Mouse (Mus musculus): ENCODE measurements around the gene Rab3a.

The Rab3a gene

DNA sequence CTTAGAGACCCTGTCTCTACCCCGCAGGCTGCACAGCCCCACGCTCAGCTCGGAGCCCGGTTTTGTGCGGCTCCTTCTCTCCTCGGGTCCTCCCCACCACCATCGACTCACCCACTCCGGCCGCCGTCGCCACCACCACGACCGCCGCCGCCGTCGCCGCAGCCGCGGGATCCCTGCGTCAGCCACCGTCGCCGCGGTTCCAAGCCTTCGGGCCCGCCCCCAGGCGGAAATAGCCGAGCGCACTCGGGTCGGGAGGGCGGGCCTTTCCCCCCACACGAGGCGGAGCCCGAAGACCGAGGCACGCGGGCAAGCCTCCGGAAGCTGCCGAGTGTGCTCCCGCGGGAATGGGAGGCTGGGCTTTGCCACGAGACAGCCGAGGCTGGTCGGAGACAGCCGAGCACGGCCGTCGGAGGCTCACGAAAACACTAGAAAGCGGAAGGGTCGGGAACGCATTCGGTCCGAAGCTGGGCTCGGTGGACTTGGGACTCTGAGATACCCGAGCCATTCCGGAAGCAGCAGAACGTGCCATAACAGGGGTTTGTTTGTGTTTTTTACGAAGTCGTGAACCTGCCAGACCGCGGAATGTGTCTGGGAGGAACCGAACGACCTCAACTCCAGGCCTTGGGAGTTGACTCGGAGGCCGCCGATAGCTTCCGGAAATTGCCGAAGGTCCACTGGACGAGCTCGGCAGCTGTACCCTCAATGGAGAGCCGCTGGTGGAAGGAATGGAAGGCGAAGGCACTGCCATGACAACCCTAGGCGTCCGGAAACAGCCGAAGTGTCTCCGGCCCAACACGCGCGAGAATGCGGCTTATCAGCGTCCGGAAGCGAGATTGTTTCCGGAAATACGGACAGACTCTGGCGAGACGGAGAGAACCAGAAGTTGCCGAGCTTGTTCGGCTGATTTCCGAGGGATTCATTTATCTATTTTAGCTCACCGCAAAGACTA, 22.3 kb downstream of the Rab3a start, which contains the start of gene Pik3r2:
Gene Pik3r2, minus strand, starts transcription at position 218 of the 949 bp plus-strand sequence.
- DNase-seq, result peak; percentile 98 to 99

DNA sequence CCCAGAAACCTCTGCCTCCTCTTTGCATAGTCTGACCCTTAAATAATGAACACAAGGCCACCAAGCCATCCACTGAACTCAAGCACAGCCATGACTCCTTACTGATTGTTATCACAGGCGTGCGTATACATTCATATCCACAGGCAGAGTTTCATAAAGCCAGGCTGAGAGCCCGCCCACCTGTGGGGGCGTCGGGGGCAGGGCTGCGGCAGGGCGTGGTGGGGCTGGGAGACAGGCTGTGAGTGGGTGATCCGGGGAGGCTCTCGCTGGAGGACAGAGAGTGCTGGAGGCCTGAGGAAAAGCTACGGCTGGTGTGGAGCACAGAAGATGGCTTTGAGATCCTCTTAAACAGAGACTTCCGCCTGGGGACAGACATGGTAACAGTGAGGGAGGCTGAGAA, 25.6 kb downstream of the Rab3a start:
- no peak for DNase-seq

DNA sequence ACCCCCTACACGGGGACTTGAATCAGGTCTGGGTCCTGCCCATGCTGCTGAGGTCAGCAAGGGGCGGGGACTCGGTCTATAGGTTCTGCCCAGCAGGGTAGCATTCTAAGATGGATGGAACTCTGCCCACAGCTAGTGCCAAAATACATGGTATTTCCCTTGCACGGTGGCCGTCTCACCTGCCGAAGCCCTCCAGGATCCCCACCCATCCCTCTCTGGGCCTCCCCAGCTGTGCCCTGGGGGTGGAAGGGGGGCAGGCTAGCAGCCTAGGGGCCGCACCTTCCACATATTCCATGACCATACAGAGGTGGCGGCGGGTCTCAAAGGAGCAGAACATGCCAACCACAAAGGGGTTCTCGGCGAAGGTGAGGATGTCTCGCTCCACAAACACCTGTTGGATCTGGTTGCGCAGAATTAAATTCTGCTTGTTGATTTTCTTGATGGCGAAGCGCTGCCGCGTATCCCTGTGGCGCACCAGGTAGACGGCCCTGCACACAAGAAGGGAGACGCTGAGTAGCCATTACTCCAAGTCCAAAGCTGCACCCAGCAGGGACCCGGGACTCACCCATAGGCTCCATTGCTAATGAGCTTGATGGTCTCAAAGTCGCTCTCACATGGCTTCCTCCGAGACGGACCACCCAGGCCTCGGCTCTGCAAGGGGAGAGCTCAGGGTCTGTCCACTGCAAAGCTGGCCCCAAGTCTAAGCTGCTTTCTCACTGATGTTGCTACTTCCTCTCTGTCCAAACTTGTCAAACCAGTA, 32.0 kb downstream of the Rab3a start:
- DNase-seq, result no peak

DNA sequence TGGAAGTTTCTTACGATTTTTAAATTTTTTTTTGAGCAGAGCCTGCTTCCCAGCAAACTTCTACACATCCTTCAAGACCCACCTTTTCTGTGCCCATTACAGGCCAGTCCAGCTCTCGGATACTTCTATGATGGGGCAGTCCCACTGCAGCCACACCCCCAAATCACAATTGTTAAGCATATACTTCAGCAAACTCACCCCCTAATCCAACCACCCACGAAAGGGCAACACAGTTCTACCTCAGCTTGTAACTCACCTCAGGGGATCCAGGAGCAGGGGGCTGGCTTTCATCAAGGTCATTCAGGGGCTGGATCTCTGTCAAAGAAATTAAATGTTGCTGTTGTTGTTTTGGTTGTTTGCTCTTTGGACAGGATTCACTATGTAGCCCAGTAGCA, 32.6 kb downstream of the Rab3a start:
- no peak for DNase-seq

DNA sequence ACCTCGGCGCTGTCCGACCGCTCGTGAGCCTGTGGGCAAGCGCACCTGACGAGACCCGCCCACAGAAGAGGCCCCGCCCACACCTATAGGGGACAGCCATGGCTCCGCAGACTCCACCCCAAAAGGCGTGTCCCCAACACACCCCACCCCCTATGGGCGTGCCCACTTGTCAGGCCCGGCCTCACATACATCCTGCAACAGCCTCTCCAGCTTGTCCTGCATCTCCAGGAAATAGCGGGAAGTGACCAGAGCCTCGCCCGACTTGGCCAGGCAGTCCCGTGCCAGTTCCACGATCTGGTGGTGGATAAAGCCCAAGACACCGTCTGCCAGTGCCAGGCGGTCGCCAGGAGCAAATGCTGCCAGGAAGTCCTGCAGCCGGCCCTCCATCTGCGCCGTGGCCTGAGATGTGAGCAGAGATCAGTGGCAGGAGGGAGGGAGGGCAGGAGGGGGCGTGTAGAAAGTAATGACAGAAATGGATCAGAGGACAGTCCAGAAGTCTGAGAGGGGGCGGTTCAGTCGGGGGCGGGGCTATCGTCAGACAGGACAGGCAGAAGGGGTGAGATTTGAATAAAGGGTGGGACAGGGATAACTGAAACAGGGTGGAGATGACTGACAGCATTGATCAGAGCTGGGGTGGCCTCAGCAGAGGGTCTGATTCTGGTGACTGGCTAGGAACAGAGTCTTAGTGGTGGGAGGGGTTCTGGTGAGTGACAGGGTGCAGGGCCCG, 33.6 kb downstream of the Rab3a start:
- DNase-seq, result peak in 1 of 2 experiments; percentile 22

DNA sequence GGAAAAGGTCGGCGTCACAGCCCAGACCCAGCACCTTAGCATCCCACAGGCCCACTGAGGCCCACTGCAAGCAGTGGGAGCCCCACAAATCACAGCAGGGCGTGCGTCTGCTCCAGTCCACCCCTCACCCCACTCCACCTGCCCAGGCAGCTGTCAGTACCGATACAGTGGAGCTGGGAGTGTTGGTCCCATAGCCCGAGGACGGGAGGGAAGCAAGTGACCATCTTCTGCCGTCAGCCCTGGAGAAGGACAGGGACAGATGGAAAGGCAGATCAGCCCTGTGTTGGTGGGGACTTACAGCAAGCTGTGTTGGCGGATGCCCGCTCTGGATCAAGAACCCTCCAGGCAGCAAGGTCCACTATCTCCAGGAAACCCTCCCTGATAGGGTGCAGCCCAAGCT, 34.6 kb downstream of the Rab3a start:
- no peak for DNase-seq

DNA sequence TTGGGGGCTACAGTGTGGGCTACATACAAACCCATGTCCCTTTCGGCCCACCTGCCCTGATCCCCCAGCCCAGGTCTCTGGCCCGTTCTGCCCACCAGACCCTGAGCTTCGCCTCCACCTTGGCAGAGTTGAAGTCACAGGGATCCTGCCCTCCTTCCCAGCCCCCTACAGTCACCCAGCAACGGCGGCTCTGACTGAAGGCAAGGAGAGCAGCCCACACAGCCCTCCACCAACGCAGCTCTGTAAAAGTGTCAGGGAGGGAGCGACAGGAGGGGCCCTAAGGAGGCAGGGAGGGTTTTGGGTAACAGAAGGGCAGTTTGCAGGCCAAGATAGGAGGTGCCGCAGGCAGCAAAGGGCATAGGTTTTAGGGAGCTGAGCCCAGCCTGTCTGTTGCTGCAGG, 36.4 kb downstream of the Rab3a start:
- no peak for DNase-seq

DNA sequence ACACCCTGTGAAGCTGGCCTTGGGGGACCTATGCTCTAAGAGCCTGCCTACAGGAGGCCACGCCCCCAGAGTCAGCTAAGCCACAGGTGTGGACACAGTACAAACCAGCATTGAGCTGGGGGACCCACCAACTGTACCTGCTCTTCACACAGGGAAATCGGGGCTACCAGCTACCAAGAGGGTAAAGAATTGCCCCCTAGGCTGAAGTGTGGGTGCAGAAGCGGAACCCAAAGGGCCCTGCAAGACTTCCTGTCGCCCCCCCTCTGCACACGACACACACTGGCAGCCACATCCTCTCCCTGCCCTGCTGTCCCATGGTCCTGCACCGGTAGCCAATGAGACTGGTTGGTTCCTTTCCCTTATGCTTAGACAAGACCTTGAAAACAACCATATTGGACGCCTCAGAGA, 36.8 kb downstream of the Rab3a start:
- peak; percentile 78 to 80 for DNase-seq

DNA sequence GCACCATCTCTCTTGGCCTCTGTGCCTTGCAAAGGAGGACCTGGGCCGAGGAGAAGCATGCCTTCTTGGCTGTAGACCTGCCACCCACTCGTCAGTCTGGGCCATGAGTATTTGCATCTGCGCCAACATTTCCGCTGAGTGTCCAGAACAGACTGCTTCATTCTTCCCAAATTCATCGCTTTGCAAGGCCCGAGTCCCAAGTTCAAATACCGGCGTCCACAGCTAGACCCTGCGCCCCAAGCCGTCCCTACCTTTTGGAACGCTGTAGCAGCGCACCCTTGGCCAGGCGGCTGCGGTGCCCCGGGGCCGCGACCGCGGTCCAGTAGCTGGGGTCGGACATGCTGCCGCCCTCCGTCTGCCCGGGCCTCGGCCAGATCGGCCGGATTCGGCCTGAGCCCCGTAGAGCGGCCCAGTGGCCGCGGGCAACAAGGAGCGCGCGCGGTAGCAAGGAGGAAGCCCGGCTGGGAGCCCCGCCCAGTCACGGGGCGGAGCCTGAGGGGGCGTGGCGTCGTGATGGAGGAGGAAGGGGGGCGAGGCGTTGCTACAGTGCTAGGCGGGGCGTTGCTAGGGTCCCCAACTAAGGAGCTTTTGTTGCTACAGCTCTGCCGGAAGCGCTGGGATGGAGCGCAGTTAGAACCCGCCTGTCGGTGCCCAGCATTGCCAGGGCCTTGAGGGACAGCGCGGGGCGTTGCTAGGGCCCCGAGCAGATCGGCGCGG, 37.7 kb downstream of the Rab3a start:
- peak; percentile 100 for DNase-seq

DNA sequence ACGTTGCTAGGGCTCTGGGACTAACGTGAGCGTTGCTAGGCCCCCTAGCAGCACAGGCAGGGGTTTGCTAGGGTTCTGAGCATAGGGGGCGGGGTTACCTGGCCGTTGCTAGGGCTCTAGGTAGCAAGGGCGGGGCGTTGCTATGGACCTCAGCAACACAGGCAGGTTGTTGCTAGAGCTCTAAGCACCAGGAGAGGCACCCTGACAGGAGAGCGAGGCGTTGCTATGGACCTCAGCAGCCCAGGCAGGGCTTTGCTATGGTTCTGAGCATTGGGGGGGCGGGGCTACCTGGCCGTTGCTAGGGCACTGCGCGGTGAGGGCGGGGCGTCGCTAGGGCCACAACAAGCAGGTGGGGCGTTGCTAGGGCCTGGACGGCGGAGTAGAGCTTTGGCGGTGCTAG, 38.2 kb downstream of the Rab3a start:
- DNase-seq, result peak; percentile 95 to 97

DNA sequence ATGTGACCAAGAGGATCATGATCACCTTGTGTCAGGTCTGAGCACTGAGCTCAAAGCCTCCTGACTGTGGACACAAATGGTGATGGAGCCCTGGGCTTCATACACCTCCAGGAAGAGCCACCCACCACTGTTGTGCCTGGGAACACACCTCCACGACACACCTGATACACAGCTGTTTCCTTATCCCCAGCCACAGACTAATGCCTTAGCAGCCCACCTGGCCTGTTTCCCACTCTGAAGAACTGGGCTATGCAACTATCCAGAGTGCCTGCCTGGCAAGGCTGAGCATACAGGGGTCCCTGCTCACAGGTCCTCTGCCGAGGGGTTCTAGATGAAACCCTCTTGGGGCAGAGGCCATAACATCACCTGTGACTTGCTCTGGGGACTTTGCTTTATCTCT, 39.7 kb downstream of the Rab3a start:
- DNase-seq, result no peak

DNA sequence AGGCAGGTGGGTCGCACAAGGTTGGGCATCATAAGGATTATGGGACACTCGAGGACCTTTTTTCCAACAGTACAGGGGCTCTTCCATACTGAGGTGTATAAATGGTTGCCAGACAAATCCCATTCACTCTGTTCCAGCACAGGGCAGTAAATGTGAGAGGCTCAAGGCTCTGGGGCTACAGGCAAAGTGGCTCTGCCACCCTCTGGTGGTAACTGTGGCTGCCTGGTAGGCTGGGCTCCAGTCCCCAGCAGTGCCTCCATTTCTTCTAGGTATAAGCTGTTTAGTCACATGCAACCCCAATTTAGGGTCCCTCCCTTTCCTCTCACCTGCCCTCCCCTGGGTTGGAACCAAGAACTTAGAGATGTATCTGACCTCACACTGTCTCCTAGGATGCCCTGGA, 40.9 kb downstream of the Rab3a start:
- no peak for DNase-seq

DNA sequence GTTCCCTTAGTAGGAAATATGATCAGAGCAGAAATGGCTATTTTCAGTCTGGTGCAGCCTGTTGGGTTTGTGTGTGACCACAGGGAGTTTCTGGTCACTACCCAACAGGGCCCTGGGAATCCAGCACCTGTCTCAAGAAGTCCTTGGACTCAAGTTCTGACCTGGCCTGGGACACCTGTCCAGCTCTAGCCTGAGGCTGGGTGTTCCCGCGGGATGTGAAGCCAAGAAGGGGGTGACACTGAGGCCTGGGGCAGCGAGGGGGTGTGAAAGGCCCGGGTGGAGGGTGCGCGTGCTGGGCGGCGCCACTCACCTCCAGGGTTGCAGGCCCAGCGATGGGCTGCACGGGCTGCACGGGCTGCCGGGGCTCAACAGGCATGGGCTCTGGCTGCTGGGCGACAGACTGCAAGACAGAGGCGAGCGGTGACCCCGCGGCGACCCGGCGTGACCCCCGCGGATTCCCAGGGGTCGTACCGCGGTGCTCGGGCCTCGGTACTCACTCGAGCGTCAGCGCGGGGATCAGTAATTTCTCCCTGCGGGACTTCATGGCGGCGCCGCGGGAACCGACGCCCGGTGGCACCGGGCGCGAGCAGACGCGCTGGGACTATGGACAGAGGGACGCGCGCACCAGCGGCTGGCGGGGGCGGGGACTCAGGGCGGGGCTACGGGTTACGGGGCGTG, 42.1 kb downstream of the Rab3a start:
- no peak for DNase-seq

DNA sequence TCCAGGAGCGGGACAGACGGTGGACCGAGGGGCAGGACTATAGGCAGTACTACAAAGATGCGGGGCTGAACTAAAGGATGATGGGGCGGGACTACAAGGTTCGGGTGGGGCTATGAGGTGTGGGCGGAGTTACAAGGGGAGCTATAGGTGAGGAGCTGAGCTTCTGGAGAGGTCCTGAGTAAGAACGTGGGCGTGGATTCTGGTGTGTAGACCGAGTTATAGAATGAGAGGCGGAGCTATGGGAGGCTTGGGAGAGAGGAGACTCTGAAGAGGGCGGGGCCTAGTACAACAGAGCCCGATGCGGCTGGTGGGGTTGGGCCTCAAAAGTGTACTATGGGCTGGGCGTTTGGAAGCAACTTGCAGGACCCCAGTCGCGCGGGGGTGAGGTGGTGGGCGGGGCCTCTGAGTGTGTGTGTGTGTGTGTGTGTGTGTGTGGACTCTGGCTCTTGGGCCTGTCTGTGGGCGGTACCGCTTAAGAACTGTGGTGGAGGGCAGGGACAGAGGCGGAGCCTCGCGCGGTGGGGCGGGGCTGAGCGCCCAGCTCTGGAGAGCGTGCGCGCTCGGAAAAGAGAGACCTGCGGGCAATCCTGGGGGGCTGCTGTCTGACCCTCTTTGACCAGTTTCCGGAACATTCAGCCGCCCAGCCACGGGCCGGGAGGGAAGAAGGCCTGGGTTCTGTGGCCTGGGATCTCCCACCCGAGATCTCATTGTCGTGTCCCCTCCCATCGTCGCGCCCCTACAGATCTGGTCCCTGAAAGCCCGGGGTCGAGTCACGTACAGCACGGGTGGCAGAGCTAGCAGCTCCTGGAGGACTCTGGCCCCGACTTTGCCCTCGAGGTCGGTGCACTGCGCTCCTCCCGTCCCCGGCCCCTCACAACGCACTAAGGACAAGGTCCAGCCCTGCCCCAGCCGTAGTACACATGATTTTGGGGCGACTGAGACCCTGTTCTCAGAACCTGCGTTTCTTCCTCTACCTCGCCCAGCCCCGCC, 42.9 kb downstream of the Rab3a start:
- DNase-seq, result peak; percentile 85 to 86

DNA sequence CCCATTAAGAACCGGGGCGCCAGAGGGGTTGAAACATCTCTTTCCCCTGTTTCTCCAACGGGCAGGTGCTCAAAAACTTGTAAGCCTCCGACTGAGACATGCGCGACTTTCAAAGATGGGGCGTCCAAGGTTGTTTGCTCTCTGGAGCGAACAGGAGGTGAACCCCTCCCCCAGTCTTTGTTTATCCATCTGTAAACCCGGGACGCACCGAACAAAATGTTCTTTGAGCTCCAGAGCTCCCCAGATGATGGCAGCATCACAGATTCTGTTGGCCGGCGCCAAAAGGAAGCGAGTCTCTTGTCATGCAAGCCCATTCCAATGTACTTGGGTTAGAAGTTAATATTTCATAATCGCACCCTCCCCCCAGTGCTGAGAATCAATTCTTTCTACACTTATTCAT, 43.8 kb downstream of the Rab3a start:
- DNase-seq, result no peak

DNA sequence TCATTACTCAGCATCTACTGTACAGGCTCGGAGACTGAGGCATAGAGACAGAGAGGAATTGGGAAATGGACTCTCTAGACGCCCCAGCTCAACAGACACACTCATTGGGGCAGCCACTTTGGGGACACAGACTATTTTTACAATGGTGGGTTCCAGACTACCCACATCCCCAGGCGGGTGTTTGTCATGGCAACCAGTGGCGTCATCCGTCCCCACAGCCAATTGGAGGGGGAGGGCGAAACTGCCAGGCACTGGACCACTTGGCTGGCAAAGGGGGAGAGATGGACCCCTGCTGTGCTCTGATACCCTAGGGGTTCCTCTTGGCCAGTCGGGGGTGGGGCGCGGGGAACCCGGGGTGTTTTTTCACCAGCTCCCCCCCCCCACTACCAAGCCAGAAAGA, 46.2 kb downstream of the Rab3a start:
- DNase-seq, result peak; percentile 49 to 53

DNA sequence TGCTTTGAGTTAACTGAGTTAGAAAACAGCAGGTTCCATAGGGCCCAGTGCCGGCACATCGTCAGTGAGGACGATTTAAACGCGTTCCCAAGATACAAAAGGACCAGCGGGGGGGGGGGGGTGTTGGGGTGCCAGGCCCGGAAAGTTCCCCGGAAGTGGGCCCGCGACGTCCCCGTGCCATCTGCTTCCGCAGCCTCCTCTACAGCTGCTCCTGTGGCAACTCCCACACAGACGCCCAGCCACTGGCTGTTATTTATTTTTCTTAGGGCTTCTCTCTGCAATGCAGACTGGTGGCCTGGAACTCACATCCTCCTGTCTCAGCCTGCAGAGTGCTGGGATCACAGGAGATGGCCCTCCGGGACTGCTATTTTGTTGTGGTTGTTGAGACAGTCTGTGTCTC, 46.7 kb downstream of the Rab3a start:
- DNase-seq, result peak; percentile 43 to 46

DNA sequence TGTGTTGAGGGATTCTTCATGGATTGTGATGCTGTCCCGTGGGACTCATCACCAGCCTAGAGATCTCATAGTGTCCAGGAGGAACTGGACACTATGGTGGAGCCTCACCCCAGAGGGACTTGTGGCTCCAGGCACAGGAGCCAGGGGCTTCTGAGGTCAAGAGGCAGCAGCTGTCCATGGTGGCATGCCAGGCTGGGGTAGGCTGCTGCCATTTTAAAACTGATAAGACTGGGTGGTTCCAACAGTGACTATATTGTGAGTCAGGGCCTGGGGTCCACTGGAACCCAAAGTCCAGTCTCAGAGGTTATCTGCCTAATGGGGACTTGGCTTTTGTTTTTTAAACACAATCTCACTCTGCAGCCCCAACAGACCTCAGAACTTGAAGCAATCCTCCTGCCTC, 47.4 kb downstream of the Rab3a start:
- DNase-seq, result no peak

DNA sequence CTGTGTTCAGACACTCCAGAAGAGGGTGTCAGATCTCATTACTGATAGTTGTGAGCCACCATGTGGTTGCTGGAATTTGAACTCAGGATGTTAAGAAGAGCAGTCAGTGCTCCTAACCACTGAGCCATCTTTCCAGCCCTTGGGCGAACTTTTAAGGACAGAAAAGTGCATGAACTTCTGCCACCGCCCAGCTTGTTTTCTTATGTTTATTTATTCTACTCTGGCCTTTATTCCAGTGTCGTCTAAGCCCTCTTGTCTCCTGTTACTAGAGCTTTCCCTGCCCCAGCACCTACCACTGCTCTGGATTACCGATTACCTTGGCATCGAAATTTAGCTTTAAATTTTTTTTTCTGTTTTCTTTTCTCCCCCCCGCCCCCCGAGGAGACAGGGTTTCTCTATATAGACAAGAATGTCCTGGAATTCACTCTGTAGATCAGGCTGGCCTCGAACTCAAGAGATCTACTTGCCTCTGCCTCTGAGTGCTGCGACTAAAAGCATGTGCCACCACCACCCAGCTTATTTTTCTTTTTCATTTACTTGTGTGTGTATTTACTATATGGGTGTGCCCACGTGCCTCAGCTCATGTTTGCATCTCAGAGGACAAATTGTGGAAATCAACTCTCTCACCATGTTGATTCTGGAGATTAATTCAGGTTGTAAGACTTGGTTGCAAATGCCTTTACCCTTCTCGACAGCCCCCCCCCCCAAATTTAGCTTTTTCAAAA, 48.5 kb downstream of the Rab3a start:
- no peak for DNase-seq
